Mouse (Mus musculus) stomach, embryonic 15.5 days (tissue): ENCODE data around the gene Scgb3a1. TPM values are rescaled to one million over a fixed set of nuclear protein-coding genes. Genes with fewer than 3 reads are reported as not detected.
A peak's percentile ranks its signal among the peaks of the same experiment; 100 is the strongest.

ENCODE experiments used
- ATAC-seq: fragments of 200-750 bp; cut with Nextera tagmentation; 2 replicates; pipeline ENCODE4 v1.8.0; 2017; ENCODE audit warnings: low read depth, moderate number of reproducible peaks, moderate TSS enrichment; ENCODE audit not compliant: insufficient read depth, low FRiP score
- H3K27ac ChIP-seq: fragments of 300-500 bp; sonication (generic); 2 replicates; pipeline ENCODE4 v1.5.1; 2015; ENCODE audit warnings: mild to moderate bottlenecking, inconsistent platforms
- H3K27me3 ChIP-seq: fragments of 300-500 bp; sonication (generic); replicated peaks from 2 replicates; pipeline ENCODE4 v1.6.1; 2015; ENCODE audit warnings: inconsistent platforms
- H3K36me3 ChIP-seq: fragments of 300-500 bp; sonication (generic); 2 replicates; pipeline ENCODE4 v1.6.1; 2015; ENCODE audit warnings: inconsistent platforms
- H3K4me1 ChIP-seq: fragments of 300-500 bp; sonication (generic); 2 replicates; pipeline ENCODE4 v1.6.1; 2015; ENCODE audit warnings: inconsistent platforms
- H3K4me2 ChIP-seq: fragments of 300-500 bp; sonication (generic); 2 replicates; pipeline ENCODE4 v1.6.1; 2015; ENCODE audit warnings: mild to moderate bottlenecking, inconsistent platforms
- H3K4me3 ChIP-seq: fragments of 300-500 bp; sonication (generic); replicated peaks from 2 replicates; pipeline ENCODE4 v1.5.1; 2015; ENCODE audit warnings: inconsistent platforms
- H3K9ac ChIP-seq: fragments of 300-500 bp; sonication (generic); 2 replicates; pipeline ENCODE4 v1.6.1; 2015; ENCODE audit warnings: inconsistent platforms
- H3K9me3 ChIP-seq: fragments of 300-500 bp; sonication (generic); 2 replicates; pipeline ENCODE4 v1.6.1; 2016; ENCODE audit warnings: inconsistent platforms
- WGBS: fragments of 180-500 bp; shearing (Covaris S2); methylation state at CpG from one replicate; pipeline ENCODE4 v1.1.7; 2015; 5-methylcytosine and 5-hydroxymethylcytosine counted together
- polyA plus RNA-seq: library from polyadenylated mRNA; unstranded; fragments of >200 nt; fragmentation: Nextera tagmentation; extraction: Ambion mirVana; gene quantifications from 2 replicates; pipeline ENCODE4 v1.2.1, GENCODE M21; 2015

The Scgb3a1 gene
- polyA plus RNA-seq, 1 experiment from 2014 or later: not detected

- no peak overlapping the region for H3K4me3 ChIP-seq
- no peak overlapping the region for H3K4me2 ChIP-seq
- no peak overlapping the region for H3K27ac ChIP-seq
- H3K36me3 ChIP-seq: peaks cover 4% of the 10 kb centered on the region; the same call in 1 of the 2 replicates
- no peak for ATAC-seq
- no peaks in the 10 kb centered on the region for H3K27me3 ChIP-seq
- peaks cover 5% of the 10 kb centered on the region; the same call in 1 of the 2 replicates for H3K4me1 ChIP-seq
- no peaks in the 10 kb centered on the region for H3K9me3 ChIP-seq
- H3K9ac ChIP-seq: no peak overlapping the region
- WGBS: 78% methylated on average over 2 of the region's 2 CpGs
Observed at GRCm38 (mm10) chr11:49707834-49708233, 44.4 kb downstream of the Scgb3a1 start.

- H3K4me1 ChIP-seq: peaks cover 8% of the 10 kb centered on the region
- H3K27ac ChIP-seq: no peak overlapping the region
- H3K9ac ChIP-seq: no peak overlapping the region
- no peaks in the 10 kb centered on the region for H3K27me3 ChIP-seq
- ATAC-seq: no peak
- no peaks in the 10 kb centered on the region for H3K9me3 ChIP-seq
- no peaks in the 10 kb centered on the region; the same call in 1 of the 2 replicates for H3K36me3 ChIP-seq
- WGBS: 35% methylated on average over 2 of the region's 2 CpGs
- peak overlapping the region; percentile 93; the same call in 1 of the 2 replicates for H3K4me3 ChIP-seq
- H3K4me2 ChIP-seq: peak overlapping the region; percentile 53
Observed at GRCm38 (mm10) chr11:49710664-49711063, 47.3 kb downstream of the Scgb3a1 start.

GRCm38 (mm10) chr11:49711981-49712554 lies 48.7 kb downstream of the Scgb3a1 start:
- WGBS: under 1% methylated on average over 65 of the region's 70 CpGs
- Histone ChIP-seq H3K4me1 (peaks cover 8% of the 10 kb centered on the region), H3K27ac (peak overlapping the region; percentile 94), H3K4me3 (peak overlapping the region; percentile 93), H3K27me3 (no peaks in the 10 kb centered on the region), H3K4me2 (peak overlapping the region; percentile 53), H3K9me3 (no peaks in the 10 kb centered on the region), H3K9ac (peak overlapping the region; percentile 90), H3K36me3 (no peaks in the 10 kb centered on the region)
- peak; percentile 51 for ATAC-seq

- ATAC-seq: peak; percentile 96
- Histone ChIP-seq H3K36me3 (no peaks in the 10 kb centered on the region), H3K4me1 (peaks cover 8% of the 10 kb centered on the region), H3K9me3 (no peaks in the 10 kb centered on the region), H3K27me3 (no peaks in the 10 kb centered on the region), H3K4me2 (peak within 1 kb of the TSS; percentile 66), H3K9ac (peak within 1 kb of the TSS; percentile 90), H3K27ac (peak within 1 kb of the TSS; percentile 94), H3K4me3 (peak within 1 kb of the TSS; percentile 93)
- WGBS: under 1% methylated on average over 62 of the region's 65 CpGs
Observed at GRCm38 (mm10) chr11:49712555-49713335, 49.3 kb downstream of the Scgb3a1 start, which contains the start of gene Cnot6. TSS of gene Cnot6 (minus strand) at chr11:49712723.

GRCm38 (mm10) chr11:49713336-49714334 lies 50.2 kb downstream of the Scgb3a1 start:
- Histone ChIP-seq H3K4me3 (peak overlapping the region; percentile 93), H3K9me3 (no peaks in the 10 kb centered on the region)
- WGBS: 31% methylated on average over 20 of the region's 20 CpGs

More at GRCm38 (mm10) chr11:49713336-49714334, 50.2 kb downstream of the Scgb3a1 start:
- H3K27me3 ChIP-seq: no peaks in the 10 kb centered on the region
- H3K4me1 ChIP-seq: peaks cover 8% of the 10 kb centered on the region
- peak overlapping the region; percentile 66 for H3K4me2 ChIP-seq
- no peaks in the 10 kb centered on the region for H3K36me3 ChIP-seq
- H3K9ac ChIP-seq: peak overlapping the region; percentile 41; the same call in 1 of the 2 replicates
- ATAC-seq: peak; percentile 29; the same call in 1 of the 2 replicates
- H3K27ac ChIP-seq: peak overlapping the region; percentile 90

Other genes with a start within 250 kb of the Scgb3a1 start
- not detected in 2 replicates for gene Olfr1389, start 240.5 kb upstream of the Scgb3a1 start, polyA plus RNA-seq
- 0.12 and 0.15 TPM in 2 replicates for gene Olfr1388, start 227.0 kb upstream of the Scgb3a1 start, polyA plus RNA-seq
- gene Olfr1387, start 208.3 kb upstream of the Scgb3a1 start, polyA plus RNA-seq: not detected in 2 replicates
- gene Olfr1386, start 198.6 kb upstream of the Scgb3a1 start, polyA plus RNA-seq: not detected in 2 replicates
- 0.04 TPM in 1 of 2 replicates, not detected in the other for gene Olfr1385, start 174.5 kb upstream of the Scgb3a1 start, polyA plus RNA-seq
- not detected in 2 replicates for gene Olfr1384, start 156.9 kb upstream of the Scgb3a1 start, polyA plus RNA-seq
- gene Olfr1383, start 144.0 kb upstream of the Scgb3a1 start, polyA plus RNA-seq: not detected in 2 replicates
- not detected in 2 replicates for gene Olfr1382, start 135.4 kb upstream of the Scgb3a1 start, polyA plus RNA-seq
- gene Olfr1381, start 120.2 kb upstream of the Scgb3a1 start, polyA plus RNA-seq: not detected in 2 replicates
- gene Olfr1380, start 106.7 kb upstream of the Scgb3a1 start, polyA plus RNA-seq: not detected in 2 replicates
- gene Flt4, start 54.3 kb upstream of the Scgb3a1 start, polyA plus RNA-seq: 4.9 and 5.7 TPM in 2 replicates
- gene Cnot6, start 49.1 kb downstream of the Scgb3a1 start, polyA plus RNA-seq: 47.6 and 49.2 TPM in 2 replicates
- 8.1 and 8.7 TPM in 2 replicates for gene Gfpt2, start 130.6 kb downstream of the Scgb3a1 start, polyA plus RNA-seq
- 31.3 and 34.8 TPM in 2 replicates for gene Mapk9, start 183.1 kb downstream of the Scgb3a1 start, polyA plus RNA-seq
- gene Rasgef1c, start 238.2 kb downstream of the Scgb3a1 start, polyA plus RNA-seq: 0.49 and 0.84 TPM in 2 replicates